Mouse (Mus musculus) small intestine, adult 2 months (tissue): Measurements from ENCODE around the gene Lypd9. TPM values are rescaled to one million over a fixed set of nuclear protein-coding genes. Genes with fewer than 3 reads are reported as not detected.

Experiments
- H3K27ac ChIP-seq: fragments of 200-500 bp; 2 replicates; pipeline ENCODE4 v1.5.1; 2012; ENCODE audit warnings: low read depth, low read length, control low read depth, inconsistent platforms; ENCODE audit not compliant: insufficient read depth
- H3K27me3 ChIP-seq: fragments of 200-500 bp; 2 replicates; pipeline ENCODE4 v1.6.1; 2012; ENCODE audit warnings: mild to moderate bottlenecking, moderate library complexity, low read length, inconsistent platforms; ENCODE audit not compliant: control insufficient read depth, insufficient read depth
- H3K36me3 ChIP-seq: fragments of 200-500 bp; 2 replicates; pipeline ENCODE4 v1.6.1; 2012; ENCODE audit warnings: mild to moderate bottlenecking, low read length, control low read depth, inconsistent platforms; ENCODE audit not compliant: control insufficient read depth, insufficient read depth
- H3K4me1 ChIP-seq: fragments of 200-500 bp; 2 replicates; pipeline ENCODE4 v1.6.1; 2012; ENCODE audit warnings: low read length, inconsistent platforms, mixed read lengths; ENCODE audit not compliant: control insufficient read depth, insufficient read depth, insufficient read length
- H3K4me3 ChIP-seq: fragments of 200-500 bp; 2 replicates; pipeline ENCODE4 v1.5.1; 2012; ENCODE audit warnings: low read depth, mild to moderate bottlenecking, control low read depth, inconsistent platforms, low read length, moderate library complexity
- CTCF ChIP-seq: fragments of 200-500 bp; IDR thresholded peaks from 2 replicates; pipeline ENCODE4 v1.5.1; 2012; ENCODE audit warnings: low read depth, mild to moderate bottlenecking, control low read depth, inconsistent platforms, low read length, moderate library complexity, mixed read lengths; ENCODE audit not compliant: insufficient replicate concordance, insufficient read length; ENCODE audit errors: extremely low read depth
- POLR2A ChIP-seq: fragments of 200-500 bp; IDR thresholded peaks from 2 replicates; pipeline ENCODE4 v1.6.1; 2012; ENCODE audit warnings: low read depth, mild to moderate bottlenecking, control low read depth, inconsistent platforms, low read length, moderate library complexity
- WGBS: fragments of 180-500 bp; shearing (Covaris S2); methylation state at CpG from one replicate; pipeline ENCODE4 v1.1.7; 2018; 5-methylcytosine and 5-hydroxymethylcytosine counted together
- polyA plus RNA-seq: library from polyadenylated mRNA; depleted of rRNA; stranded (reverse); fragments of >200 nt; gene quantifications from 2 replicates; pipeline ENCODE4 v1.2.3, GENCODE M21; 2012; rRNA removed

Gene Lypd9
- polyA plus RNA-seq, 1 experiment: not detected

DNA sequence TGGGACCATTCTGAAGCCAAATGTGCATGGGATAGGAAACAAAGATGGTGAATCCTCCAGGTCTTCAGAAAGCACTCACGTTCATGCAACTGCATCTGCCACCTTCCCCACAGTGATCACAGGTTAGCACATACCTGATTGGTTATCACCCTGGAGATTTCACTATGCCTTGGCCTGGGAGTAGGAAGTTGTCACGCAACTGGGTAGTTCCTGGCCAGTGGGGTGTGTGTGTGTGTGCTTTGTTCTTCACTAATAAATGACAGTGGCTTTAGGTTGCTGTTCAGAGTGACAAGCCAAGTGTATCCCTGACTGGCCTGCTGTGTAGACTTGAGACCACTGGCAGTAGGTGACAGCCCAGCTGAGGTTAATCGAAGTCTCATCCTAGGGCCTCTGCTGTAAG is 20.5 kb downstream of the Lypd9 start, which contains the start of gene Gm12253:
Gm12253 (plus strand) TSS at position 301 of the 400 bp plus-strand sequence.
- Histone ChIP-seq H3K36me3 (no peaks in the 10 kb centered on the region), H3K4me1 (no peaks in the 10 kb centered on the region; the same call in 1 of the 2 replicates), H3K27me3 (no peaks in the 10 kb centered on the region; the same call in 1 of the 2 replicates), H3K4me3 (no peak within 1 kb of the TSS), H3K27ac (peak within 1 kb of the TSS; percentile 4; the same call in 1 of the 2 replicates)
- 76% methylated on average over 3 of the region's 3 CpGs for WGBS
- TF ChIP-seq POLR2A (no peak), CTCF (no peak)

GRCm38 (mm10) chr11:58420815-58421214 is 31.9 kb downstream of the Lypd9 start, which contains the start of gene 1810065E05Rik:
Gene 1810065E05Rik, plus strand, starts transcription at chr11:58421111.
- H3K36me3 ChIP-seq: no peaks in the 10 kb centered on the region
- peaks cover 19% of the 10 kb centered on the region; the same call in 1 of the 2 replicates for H3K4me1 ChIP-seq
- 11% methylated on average over 1 of the region's 1 CpGs for WGBS
- no peak within 1 kb of the TSS for H3K27ac ChIP-seq
- H3K4me3 ChIP-seq: no peak within 1 kb of the TSS
- no peaks in the 10 kb centered on the region for H3K27me3 ChIP-seq
- no peak for TF ChIP-seq CTCF
- TF ChIP-seq POLR2A: no peak

- no peak overlapping the region for H3K4me3 ChIP-seq
- no peak overlapping the region for H3K27ac ChIP-seq
- TF ChIP-seq CTCF: no peak
- TF ChIP-seq POLR2A: no peak
- H3K27me3 ChIP-seq: no peaks in the 10 kb centered on the region
- H3K36me3 ChIP-seq: no peaks in the 10 kb centered on the region
- peaks cover 21% of the 10 kb centered on the region; the same call in 1 of the 2 replicates for H3K4me1 ChIP-seq
- WGBS: 68% methylated on average over 3 of the region's 3 CpGs
Measured at GRCm38 (mm10) chr11:58418336-58418735, 34.4 kb downstream of the Lypd9 start.

- 17% methylated on average over 3 of the region's 3 CpGs for WGBS
- Histone ChIP-seq H3K27me3 (no peaks in the 10 kb centered on the region), H3K4me1 (no peaks in the 10 kb centered on the region), H3K36me3 (no peaks in the 10 kb centered on the region), H3K27ac (no peak overlapping the region), H3K4me3 (no peak overlapping the region)
- TF ChIP-seq CTCF (no peak), POLR2A (no peak)
Measured at GRCm38 (mm10) chr11:58408066-58408465, 44.7 kb downstream of the Lypd9 start.

DNA sequence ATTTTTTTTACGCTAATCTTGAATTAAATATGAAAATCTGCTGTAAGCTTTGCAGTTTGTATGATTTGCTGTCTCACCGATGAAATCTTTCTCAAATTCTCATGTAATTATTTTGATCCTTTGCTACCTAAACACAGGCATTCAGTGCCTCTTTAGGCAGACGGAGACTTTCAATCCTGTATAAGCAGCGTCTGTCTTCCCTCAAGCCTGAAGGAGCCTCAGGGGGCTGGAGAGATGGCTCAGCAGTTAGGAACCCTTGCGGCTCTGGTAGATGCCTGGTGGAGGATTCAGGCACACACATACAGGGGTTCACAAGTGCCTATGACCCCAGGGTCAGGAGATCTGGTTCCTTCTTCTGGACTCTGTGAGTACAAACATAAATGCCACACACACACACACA is 52.1 kb downstream of the Lypd9 start:
- no peak for TF ChIP-seq CTCF
- TF ChIP-seq POLR2A: no peak
- Histone ChIP-seq H3K27me3 (no peaks in the 10 kb centered on the region), H3K4me1 (no peaks in the 10 kb centered on the region), H3K27ac (no peak overlapping the region), H3K36me3 (no peaks in the 10 kb centered on the region), H3K4me3 (no peak overlapping the region)
- 73% methylated on average over 5 of the region's 5 CpGs for WGBS

- H3K4me3 ChIP-seq: no peak overlapping the region
- TF ChIP-seq POLR2A: no peak
- no peak for TF ChIP-seq CTCF
- no peaks in the 10 kb centered on the region for H3K4me1 ChIP-seq
- WGBS: 82% methylated on average over 6 of the region's 6 CpGs
- H3K27me3 ChIP-seq: no peaks in the 10 kb centered on the region
- no peak overlapping the region for H3K27ac ChIP-seq
- H3K36me3 ChIP-seq: no peaks in the 10 kb centered on the region
Measured at GRCm38 (mm10) chr11:58399985-58400645, 52.6 kb downstream of the Lypd9 start.

Other genes starting within 250 kb of the Lypd9 start
- 0.28 and 0.71 TPM in 2 replicates for gene 4930438A08Rik, start 178.1 kb downstream of the Lypd9 start, polyA plus RNA-seq
- 14.1 and 15.8 TPM in 2 replicates for gene Zfp692, start 145.9 kb downstream of the Lypd9 start, polyA plus RNA-seq
- gene Zfp672, start 122.6 kb downstream of the Lypd9 start, polyA plus RNA-seq: 17.5 and 17.8 TPM in 2 replicates
- 14.9 and 22.7 TPM in 2 replicates for gene Sh3bp5l, start 122.2 kb downstream of the Lypd9 start, polyA plus RNA-seq
- 1,520 and 2,382 TPM in 2 replicates for gene Lypd8, start 73.9 kb downstream of the Lypd9 start, polyA plus RNA-seq
- 0.63 and 1.0 TPM in 2 replicates for gene 1810065E05Rik, start 31.8 kb downstream of the Lypd9 start, polyA plus RNA-seq
- not detected in 2 replicates for gene Gm12253, start 20.4 kb downstream of the Lypd9 start, polyA plus RNA-seq
- not detected in 2 replicates for gene Olfr30, start 9.3 kb upstream of the Lypd9 start, polyA plus RNA-seq
- not detected in 2 replicates for gene Olfr332, start 39.6 kb upstream of the Lypd9 start, polyA plus RNA-seq
- not detected in 2 replicates for gene Olfr331, start 49.6 kb upstream of the Lypd9 start, polyA plus RNA-seq
- gene Olfr330, start 81.9 kb upstream of the Lypd9 start, polyA plus RNA-seq: not detected in 2 replicates
- gene Olfr329-ps, start 93.5 kb upstream of the Lypd9 start, polyA plus RNA-seq: not detected in 2 replicates
- gene Olfr328, start 102.7 kb upstream of the Lypd9 start, polyA plus RNA-seq: not detected in 2 replicates
- not detected in 2 replicates for gene Olfr224, start 117.6 kb upstream of the Lypd9 start, polyA plus RNA-seq
- gene Olfr325, start 124.8 kb upstream of the Lypd9 start, polyA plus RNA-seq: not detected in 2 replicates
- not detected in 2 replicates for gene Olfr324, start 142.2 kb upstream of the Lypd9 start, polyA plus RNA-seq
- gene 2210407C18Rik, start 163.2 kb upstream of the Lypd9 start, polyA plus RNA-seq: 32.8 and 181 TPM in 2 replicates
- gene Olfr323, start 177.6 kb upstream of the Lypd9 start, polyA plus RNA-seq: not detected in 2 replicates
- gene Trim58, start 187.5 kb upstream of the Lypd9 start, polyA plus RNA-seq: 0.05 TPM in 1 of 2 replicates, not detected in the other
- not detected in 2 replicates for gene Olfr322, start 205.9 kb upstream of the Lypd9 start, polyA plus RNA-seq
- gene Olfr320, start 228.2 kb upstream of the Lypd9 start, polyA plus RNA-seq: not detected in 2 replicates
- gene Olfr319, start 246.2 kb upstream of the Lypd9 start, polyA plus RNA-seq: not detected in 2 replicates